Mouse (Mus musculus) adrenal gland, adult 2 months (tissue): ENCODE results near the gene Nms. TPM values are rescaled to one million over a fixed set of nuclear protein-coding genes. Genes with fewer than 3 reads are reported as not detected.
A peak's percentile ranks its signal among the peaks of the same experiment; 100 is the strongest.

Experiments
- DNase-seq: peaks from one replicate; pipeline ENCODE4 v3.0.0; 2021
- long read RNA-seq: library from polyadenylated mRNA; stranded (forward); transcript quantifications from one replicate; pipeline ENCODE4 v2.0.0, GENCODE M21; 2021
- polyA plus RNA-seq: library from polyadenylated mRNA; depleted of rRNA; stranded (reverse); fragments of >200 nt; gene quantifications from 2 replicates; pipeline ENCODE4 v1.2.3, GENCODE M21; 2012; rRNA removed
- total RNA-seq, 2 experiments: library from RNA; stranded (reverse); gene quantifications; 2 replicates each; pipeline ENCODE4 v1.2.3; 2021

Nms gene
- total RNA-seq (not detected), polyA plus RNA-seq (not detected in 2 replicates)
- long read RNA-seq, result 0 reads

DNA sequence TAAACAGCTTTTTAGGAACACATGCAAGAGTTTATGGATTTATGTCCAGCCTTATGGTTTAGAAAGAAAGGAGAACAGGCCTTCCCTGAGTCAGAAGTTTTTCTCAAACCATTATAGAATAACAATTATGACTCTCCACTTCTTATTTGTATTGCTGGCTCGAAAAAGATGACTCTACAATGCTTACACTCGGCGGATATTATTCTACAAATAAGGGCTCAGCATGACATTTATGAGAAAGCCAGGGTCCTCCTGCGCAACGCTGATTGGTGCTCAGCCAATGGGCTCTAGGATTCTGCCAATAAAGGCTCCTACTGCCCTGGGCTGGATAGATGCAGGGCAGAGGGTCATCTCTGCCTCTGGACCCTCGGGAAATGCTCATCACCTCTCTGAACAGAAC, at the start of gene Nms:
Gene Nms (plus strand): TSS at position 301 of the 400 bp plus-strand sequence.
- no peak for DNase-seq

- no peak for DNase-seq
Observed at GRCm38 (mm10) chr1:38891444-38891843, 47.5 kb upstream of the Nms start.

DNA sequence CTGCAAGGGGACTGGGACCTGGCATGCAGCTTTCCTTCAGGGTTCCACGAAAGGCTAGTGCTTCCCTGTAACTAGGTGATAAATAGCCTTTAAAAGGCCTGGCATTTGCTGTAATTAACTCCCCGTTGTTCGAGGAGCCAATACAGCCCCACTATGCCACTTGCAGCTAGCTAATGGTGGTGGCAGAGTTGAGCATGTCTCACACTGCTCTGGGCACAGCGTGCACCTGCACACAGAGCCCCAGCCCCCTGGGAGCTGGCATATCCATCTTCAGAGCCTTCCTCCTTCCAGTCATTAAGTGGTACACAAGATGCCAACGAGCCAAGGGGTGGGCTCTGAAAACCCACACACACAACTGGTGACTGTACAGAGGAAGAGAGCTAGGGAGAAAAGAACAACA, 45.9 kb upstream of the Nms start:
- no peak for DNase-seq

GRCm38 (mm10) chr1:38897431-38898248, 41.3 kb upstream of the Nms start, which contains the start of gene Chst10:
Chst10 (minus strand) TSS chr1:38898161.
- DNase-seq, result peak; percentile 63

DNA sequence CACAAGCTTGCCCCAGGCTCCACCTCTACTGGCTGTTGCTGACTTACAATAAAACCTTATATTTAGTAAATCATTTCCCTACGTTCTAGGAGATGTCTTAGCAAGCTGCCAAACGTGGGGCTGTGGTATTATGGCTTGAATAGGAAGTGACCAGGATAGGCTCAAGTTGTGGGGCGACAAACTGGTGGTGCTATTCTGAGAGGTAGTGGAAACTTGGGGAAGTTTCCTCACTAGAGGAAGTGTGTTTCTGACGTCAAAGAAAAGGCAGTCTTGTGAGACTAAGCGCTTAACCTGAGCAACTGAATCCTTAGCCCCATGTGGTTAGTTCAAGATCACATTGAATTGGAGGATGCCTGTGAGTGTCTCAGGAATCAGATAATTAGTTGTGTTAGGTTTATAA, 36.4 kb upstream of the Nms start:
- no peak for DNase-seq

DNA sequence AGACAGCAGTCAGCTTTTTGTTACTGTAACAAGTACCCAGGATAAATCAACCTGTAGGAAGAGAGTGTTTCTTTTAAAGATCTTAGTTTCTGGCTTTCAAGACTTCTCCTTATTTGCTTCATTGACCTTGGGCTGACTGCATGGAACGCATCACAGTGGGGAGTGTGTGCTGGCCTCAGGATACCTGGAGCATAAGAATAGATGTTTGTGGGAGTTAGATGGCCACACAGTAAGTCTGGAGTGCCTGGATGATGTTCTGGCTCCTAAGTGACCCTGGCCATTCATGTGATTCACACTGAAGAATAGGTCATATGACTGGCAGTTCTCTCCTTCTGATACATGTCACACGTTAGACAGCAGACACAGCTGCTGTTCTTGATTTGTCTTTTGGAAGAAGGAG, 35.0 kb upstream of the Nms start:
- DNase-seq, result no peak

- DNase-seq, result no peak
Observed at GRCm38 (mm10) chr1:38928996-38929395, 10.0 kb upstream of the Nms start.

DNA sequence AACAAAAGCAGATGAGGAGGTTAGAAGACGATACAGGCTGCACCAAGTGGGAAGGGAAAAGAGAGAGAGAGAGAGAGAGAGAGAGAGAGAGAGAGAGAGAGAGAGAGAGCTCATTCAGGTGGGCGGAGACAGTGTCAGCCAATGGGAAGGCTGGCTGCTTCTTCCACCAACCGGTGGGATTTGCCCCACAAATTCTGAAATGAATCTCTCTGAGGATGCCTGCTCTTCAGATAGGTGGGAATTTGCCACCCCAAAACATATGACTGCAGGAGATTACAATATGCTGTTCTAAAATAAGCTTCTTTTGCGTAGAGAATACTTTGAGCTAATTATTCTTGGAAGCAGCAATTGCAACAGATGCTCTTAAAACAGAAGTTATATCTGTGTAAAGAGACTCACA, 9.5 kb upstream of the Nms start:
- no peak for DNase-seq

DNA sequence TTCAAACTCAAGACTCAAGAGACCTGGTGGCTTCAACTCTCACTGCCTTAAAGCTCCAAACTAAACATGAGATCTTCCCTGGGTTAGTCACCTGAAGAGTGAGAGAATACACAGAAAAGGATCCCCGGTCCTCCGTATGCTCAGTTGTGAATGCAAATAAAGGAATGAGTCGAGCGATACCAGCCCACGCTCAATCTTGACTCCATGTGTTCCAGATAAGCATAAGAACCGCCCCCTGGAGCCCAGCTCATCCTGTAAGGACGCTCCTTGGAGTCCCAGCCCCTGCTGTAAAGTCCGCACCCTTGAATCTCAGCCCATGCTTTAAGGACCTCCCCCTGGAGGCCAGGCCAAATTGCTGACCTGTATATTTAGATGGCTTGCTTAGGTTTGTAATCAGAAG, 8.2 kb upstream of the Nms start:
- no peak for DNase-seq

DNA sequence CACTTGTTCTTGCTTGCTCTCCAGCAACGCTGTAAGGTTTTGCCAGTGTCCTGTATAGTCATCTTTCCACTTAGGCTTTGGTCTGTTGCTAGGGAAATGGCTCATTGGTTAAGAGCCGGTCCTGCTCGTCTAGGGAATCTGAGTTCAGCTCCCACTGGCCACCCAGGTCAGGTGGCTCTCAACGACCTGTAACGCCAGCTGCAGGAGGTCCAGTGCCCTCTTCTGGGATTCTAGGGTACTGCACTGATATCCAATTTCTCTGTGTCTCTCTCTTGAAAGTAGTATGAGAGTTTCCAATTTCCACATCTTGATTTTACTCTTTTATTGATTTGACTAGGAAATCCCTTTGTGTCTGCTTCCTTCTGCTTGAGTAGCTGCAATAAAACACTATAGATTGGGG, 4.3 kb upstream of the Nms start:
- DNase-seq, result peak; percentile 8

GRCm38 (mm10) chr1:38936780-38937179, 2.2 kb upstream of the Nms start:
- peak; percentile 13 for DNase-seq

DNA sequence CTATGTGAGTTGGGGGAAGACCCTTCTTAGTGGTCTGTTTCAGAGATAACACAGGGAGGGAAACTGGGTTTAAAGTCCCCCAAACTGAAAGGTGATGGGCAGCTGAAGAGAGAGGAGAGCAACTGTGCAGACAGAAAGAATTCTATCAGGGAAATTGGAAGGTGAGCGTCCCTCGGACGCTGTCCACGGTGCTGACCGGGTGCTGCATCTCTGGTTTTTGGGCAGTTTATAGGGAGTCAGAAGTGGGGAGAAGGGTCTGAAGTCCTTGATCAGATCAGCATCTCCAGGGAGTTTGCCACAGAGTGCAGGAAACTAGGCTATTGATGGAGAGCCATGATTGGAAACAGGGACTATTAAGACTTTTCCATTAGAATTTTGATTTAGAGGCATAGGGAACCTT, 659 bp downstream of the Nms start:
- peak; percentile 12 for DNase-seq

DNA sequence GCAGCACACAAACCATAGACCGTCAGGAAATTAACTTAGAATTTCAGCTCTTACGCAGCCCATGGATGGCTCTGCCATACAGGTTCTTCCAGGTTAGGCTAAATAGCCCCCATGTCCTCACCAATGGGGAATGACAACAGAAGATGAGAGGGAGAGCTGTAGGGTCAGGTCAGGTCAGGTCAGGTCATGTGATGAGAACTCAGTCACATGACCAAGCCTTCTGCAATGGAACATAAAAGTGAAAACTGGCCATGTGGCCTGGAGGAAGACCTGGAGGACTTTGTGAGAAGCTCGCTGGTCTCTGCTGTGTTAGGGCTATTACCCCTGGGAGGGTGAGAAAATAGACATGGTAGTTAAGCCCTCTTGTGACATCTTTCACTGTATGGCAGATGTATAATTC, 17.5 kb downstream of the Nms start:
- no peak for DNase-seq

DNA sequence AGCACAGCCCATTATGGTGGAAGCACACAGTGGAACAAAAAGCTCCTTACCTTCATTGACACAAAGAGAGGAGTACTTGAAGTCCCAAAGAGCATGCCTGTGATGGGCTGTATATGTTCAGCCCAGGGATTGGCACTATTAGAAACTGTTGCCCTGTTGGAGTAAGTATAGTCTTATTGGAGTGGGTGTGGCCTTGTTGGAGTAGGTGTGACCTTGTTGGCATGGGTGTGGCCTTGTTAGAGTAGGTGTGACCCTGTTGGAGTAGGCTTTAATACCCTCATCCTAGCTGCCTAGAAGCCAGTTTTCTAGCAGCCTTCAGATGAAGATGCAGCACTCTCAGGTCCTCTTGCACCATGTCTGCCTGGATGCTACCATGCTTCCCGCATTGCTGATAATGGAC, 30.2 kb downstream of the Nms start:
- no peak for DNase-seq

GRCm38 (mm10) chr1:38971712-38972111, 32.8 kb downstream of the Nms start:
- DNase-seq, result no peak

DNA sequence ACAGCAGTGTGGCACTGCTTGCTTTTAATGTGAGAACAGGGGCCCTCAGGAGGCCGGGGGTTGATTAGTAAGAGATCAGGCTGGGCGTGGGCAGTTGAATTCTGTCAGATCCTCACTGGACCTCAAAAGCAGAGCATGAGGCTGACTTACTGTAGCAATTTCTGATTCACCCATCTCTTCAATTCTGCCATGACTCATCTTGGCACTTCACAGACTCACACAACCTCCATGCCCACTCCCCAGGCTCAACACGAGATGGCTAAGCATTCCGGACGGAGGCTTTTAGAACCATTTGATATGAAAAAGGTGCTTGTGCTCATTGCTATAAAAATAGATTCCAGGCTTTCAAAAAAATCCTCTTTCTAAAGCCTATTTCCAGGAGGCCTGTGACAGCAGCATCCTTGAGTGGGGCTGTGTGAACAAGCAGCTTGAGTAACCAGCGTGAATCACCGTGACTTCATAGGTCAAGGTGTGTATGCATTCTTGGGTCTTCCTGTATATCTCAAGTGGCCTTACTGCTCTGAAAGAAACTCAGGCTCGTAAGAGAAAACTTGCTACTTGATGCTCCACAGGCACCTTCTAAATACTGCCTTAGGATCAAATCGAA, 34.1 kb downstream of the Nms start:
- DNase-seq, result peak; percentile 83

DNA sequence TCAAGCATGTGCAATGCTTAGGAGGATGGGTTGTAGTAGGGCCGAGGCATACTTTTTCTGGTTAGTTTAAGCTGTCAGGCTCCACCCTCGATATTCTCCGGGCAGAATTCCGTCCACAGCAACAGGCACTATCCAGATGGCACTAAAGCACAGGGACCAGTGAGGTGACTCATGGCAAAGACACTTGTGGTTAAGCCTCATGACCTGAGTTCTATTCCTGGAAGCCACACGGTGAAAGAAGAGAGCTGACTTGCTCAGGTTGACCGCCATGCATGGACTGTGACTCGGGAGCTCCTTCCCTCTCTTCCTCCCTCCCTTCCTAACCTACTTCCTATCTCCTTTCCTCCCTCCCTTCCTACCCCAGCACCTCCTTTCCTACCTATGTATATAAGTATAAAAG, 41.0 kb downstream of the Nms start:
- no peak for DNase-seq

DNA sequence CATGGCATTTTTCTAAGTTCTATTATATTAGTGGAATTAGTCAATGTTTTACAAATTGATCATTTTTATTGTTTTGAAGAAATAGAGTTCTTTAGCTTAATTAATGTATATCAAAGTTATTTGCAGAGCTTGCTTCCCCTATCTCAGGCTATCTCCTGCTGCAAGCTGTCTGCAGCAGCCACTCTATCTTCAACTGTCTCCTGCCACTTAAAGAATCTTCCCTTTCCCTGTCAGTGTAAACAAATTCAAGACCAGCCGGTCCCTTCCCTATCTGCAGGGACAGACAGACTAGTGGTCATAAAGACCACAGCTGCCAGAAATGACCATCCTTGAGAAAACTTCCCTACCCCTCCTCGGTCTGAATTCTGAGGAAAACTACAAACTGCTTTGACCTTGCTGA, 44.9 kb downstream of the Nms start:
- DNase-seq, result peak; percentile 18

GRCm38 (mm10) chr1:38985308-38985707, 46.4 kb downstream of the Nms start, which contains the start of gene Pdcl3:
Pdcl3 (plus strand) TSS chr1:38985608.
- DNase-seq, result no peak

DNA sequence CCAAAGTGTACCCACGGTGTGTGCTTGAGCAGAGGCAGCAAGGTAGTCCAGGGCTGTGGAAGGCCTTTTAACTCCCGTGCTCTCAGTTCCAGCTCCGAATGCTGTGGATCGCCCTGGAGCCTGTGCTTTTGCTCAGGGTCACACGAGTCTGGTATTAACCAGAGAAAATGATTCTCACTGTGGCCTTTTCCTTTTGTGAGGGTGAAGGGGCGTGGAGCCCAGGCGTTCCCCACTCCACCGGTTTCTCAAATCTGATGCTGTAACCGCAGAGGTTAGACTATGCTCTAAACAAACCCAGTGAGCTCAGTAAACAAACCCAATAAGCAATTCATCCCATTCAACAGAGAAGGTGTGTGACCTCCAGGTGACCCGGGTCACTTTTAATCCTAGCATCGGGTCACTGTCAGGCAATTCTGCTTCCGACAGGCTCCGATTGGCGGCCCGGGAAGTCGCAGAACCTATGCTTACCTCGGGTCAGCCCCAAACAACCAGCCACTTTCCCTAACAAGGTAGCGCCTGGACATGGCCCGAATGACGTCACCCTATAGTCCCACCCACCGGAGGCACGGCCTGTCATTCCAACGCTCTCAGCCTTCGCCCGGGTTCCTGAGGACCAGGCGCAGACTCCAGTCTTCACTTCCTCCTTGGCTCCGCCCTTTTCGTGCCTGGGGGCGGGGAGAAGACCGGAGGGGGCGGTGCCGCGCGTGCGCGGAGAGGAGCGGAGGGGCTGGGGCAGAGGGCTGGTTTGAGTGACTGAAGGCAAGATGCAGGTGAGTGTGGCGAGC, 48.3 kb downstream of the Nms start:
- DNase-seq, result peak; percentile 100

DNA sequence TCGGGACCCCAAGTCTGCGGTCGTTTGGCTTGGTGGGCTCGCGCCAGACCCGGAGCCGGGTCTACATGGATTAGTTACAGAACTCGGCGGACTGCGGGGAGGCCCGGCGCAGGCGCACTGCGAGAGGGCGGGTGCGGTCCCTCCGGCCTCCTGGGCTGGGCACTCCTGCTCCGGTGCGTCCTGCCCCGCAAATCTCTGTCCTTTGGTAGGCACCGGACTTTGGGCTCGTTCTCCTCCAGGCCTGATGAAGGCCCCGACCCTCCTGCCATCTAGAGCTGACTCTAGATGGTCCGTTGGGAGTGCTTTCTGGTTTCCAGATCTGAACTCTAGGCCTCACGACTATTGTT, 48.9 kb downstream of the Nms start:
- no peak for DNase-seq

DNA sequence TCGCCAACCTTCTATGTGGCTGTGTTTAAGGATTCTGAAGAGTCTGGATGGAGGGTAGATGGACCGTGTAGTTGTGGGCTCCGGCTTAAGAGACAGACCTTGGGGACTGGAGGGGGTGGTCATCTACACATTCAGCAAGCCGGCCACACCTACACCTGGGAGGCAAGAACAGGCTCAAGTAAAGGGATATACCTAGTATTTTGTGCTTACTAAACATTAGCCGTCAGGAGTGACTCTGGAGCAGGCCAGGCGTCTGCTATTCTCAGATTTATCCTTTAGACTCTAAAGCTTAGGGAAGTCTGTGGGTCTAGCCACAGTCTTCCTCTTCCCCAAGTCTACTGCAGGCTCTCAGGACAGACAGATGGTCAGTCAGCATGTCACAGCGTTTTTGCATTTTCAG, 49.4 kb downstream of the Nms start:
- DNase-seq, result no peak

DNA sequence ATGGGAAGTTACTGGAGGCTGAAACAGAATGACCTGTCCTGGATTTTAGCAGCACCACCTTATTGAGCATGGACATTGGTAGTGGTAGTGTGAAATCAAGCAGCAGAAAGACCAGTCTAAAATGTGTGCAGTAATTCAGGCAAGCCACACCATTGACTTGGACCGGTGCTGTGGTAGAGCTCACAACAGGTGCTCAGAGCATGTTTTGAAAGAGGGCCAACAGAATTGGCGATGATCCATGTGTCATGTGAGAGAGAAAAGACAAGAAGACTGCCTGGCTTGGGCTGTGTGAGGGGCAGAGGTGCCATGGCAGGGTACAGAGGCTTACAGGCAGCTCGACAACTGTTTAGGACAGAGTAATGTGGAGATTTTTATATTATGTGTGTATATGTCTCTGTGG, 53.4 kb downstream of the Nms start:
- no peak for DNase-seq
